Mouse (Mus musculus) c-Kit-negative CD71-positive TER-119-positive erythroid progenitor cells, embryonic 14.5 days (primary cell): ENCODE data around the gene Hormad1.
"Not testable (repeated sequence)": the region's sequence is repeated elsewhere in the genome, so short reads cannot be mapped to it uniquely, and the experiment has no call there.

ENCODE experiments used
- DNase-seq: peaks from one replicate; pipeline ENCODE4 v3.0.0-alpha.2; 2013; ENCODE audit warnings: low read depth, low spot score

The Hormad1 gene

GRCm38 (mm10) chr3:95560738-95561137, 1.3 kb downstream of the Hormad1 start:
- no peak for DNase-seq

DNA sequence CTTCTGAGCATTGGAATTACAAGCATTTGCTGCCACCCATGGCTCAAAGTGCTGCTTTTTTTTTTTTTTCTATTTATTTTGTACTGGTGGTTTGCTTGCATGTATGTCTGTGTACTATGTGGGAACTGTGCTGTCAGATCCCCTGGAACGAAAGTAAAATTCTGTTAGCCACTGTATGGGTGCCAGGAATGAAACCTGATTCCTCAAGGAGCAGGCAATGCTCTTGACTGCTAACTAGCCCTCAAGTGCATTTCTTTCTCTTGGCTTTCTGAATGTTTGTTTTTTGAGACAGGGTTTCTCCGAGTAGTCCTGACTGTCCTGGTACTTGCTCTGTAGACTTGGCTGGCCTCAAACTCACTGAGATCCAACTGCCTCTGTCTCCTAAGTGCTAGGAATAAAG, 2.3 kb downstream of the Hormad1 start:
- DNase-seq = no peak

DNA sequence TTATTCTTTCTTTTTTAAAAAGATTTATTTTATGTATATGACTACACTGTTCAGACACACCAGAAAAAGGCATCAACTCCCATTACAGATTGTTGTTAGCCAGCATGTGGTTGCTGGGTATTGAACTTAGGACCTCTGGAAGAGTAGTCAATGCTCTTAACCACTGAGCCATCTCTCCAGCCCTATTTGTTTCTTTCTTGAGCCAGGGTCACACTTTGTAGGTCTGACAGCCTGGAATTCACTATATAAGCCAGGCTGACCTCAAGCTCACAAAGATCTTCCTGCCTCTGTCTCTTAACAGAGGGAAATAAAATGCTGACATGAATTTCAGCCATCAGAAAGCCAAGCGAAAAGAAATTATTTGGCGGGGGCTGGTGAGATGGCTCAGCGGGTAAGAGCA, 10.1 kb downstream of the Hormad1 start:
- no peak for DNase-seq

DNA sequence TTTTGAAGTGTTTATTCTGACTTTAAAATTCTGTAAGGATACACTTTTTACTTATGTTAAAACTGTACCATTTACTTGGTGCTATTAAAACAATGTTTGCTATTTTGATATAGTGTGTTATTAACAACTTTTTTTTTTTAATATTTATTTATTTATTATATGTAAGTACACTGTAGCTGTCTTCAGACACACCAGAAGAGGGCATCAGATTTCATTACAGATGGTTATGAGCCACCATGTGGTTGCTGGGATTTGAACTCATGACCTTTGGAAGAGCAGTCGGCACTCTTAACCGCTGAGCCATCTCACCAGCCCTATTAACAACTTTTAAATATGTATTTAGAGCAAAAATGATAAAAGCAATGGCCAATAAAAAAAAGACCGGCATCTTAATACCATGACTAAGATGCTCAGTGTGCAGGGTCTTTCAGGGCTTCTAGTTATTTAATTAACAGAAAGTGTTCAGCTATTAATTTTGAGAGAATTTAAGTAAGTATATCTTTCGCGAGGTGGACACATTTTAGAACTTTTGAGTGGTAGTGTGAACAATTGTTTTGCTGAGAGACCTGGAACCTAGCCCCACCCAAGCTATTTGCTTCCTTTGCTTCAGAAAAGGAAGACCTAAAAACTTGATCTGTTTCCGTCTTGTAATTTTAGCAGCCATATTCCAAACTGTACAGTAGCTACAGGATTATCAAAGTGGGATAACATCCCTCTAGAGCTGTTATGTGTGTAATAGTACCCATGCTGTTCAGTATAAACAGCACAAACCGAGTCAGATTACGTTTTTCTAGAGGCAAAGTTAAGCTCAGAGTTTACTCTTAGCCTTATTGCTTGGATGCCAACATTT, 28.5 kb downstream of the Hormad1 start:
- no peak for DNase-seq

DNA sequence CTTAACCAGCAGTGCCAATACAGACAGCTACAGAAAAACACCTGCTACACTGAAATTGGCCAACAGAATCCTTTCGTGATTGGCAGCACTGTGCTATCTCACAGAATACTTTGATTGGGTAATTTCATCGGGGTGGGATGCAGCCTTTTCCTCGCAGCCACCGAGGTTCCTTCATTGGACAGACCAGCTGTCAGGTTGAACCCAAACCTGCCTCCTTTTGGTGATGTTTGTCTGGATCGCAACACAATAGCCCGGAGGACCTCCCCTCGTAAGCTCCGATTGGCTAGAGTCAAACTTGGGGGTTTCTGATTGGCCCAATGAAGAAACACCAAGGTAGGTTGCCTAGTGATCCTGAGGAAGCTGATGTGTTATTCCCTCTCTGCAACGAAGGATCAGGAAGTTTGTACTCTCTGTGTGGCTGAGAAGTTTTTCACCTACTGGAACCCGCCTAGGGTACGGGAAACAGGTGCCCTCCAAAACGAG, 29.2 kb downstream of the Hormad1 start, which contains the start of gene Golph3l:
Gene Golph3l, plus strand, starts transcription at position 331 of the 483 bp plus-strand sequence.
- DNase-seq = peak; percentile 94

DNA sequence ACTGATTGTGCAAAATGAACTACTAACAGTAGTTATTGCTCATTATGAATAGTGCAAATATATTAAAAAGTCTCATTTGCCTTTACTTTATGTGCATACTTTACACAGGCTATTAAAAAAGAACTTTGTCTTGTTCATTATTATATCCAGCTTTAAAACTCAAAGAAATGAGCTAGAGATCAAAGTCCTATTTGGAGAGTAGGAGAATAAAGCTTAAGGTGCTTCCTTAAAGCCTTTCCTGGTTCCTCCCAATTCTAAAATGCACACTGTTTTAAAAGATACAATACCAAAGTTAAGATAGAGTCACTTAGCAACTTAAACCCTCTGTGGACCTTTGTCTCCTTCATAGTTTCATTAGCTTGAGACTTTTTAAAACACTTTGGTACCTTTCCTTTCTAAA, 39.3 kb downstream of the Hormad1 start:
- no peak for DNase-seq

GRCm38 (mm10) chr3:95601287-95601686, 41.8 kb downstream of the Hormad1 start:
- DNase-seq = no peak

DNA sequence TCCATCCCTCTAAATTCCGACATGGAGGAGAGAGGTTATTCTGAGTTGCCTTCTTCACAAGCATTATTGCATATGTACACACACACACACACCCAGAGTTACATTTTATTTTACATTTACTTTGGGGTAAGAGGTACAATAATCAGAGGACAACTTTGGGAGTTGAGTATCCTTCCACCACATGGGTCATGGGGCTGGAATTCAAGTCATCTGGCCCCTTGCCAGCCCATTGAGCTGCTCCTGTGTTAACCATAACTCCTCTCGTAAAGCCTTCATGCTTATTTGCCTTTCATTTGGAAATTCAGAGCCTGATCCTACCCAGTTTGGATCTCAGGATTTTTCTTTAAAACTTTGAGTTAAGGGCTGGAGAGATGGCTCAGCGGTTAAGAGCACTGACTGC, 46.6 kb downstream of the Hormad1 start:
- DNase-seq = no peak

GRCm38 (mm10) chr3:95609195-95609594, 49.7 kb downstream of the Hormad1 start:
- no peak for DNase-seq

DNA sequence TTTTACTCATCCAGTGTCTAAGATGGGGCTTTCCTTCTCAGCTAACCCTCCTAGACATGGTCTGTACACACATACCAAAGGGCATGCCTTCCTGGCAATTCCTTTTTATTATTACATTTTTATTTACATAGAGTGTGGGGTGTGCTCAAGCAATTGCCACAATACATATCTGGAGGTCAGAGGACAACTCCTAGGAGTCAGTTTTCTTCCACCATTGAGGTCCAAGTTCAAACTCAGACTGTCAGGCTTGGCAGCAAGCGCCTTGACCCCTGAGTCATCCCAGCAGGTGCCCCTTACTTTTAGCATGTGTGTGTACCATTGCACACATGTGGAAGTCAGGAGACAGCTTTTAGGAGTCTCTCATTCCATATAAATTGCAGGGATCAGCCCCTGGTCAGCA, 54.5 kb downstream of the Hormad1 start:
- DNase-seq = no peak

GRCm38 (mm10) chr3:95618511-95618910, 59.0 kb downstream of the Hormad1 start:
- DNase-seq = no peak

GRCm38 (mm10) chr3:95621241-95621640, 61.8 kb downstream of the Hormad1 start:
- no peak for DNase-seq

DNA sequence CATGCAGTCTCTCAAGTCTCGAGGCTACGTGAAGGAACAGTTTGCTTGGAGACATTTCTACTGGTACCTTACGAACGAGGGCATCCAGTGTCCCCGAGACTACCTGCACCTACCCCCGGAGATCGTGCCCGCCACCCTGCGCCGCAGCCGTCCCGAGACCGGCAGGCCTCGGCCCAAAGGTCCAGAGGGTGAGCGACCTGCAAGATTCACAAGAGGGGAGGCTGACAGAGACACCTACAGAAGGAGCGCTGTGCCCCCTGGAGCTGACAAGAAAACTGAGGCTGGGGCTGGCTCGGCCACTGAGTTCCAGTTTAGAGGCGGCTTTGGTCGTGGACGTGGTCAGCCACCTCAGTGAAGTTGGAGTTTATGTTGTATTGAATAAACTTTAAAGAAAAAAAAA, 62.9 kb downstream of the Hormad1 start:
- DNase-seq = not testable (repeated sequence)

DNA sequence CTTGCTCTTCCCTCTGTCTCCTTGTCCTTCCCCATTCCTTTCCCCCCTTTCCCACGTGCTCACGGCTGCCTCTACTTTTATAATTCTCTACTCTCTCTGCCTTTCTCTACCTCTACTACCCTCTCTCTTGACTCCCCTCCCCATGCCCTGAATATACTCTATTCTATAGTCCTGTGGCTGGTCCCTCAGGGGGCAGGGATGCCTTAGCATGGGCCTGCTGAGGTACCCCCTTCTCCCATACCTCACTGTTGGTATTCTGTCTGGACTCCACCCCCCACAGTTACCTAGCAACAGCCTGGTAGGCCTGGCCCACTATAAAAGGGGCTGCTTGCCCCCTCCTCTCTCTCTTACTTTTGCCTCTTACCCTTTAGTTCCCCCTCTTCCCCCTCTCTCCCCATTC, 64.1 kb downstream of the Hormad1 start:
- DNase-seq = no peak

DNA sequence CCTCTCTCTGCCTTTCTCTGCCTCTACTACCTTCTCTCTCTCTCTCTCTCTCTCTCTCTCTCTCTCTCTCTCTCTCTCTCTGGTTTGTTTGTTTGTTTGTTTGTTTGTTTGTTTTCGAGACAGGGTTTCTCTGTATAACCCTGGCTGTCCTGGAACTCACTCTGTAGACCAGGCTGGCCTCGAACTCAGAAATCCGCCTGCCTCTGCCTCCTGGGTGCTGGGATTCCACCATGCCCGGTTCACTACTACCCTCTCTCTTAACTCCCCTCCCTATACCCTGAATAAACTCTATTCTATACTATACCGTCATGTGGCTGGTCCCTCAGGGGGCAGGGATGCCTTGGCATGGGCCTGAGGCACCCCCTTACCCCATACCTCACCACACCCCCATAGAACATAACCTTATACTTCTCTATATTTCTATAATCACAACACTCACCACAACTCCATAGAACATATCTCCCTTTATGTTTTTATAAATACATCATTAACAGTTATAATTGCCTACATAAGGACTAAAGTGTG, 64.6 kb downstream of the Hormad1 start:
- DNase-seq = not testable (repeated sequence)

DNA sequence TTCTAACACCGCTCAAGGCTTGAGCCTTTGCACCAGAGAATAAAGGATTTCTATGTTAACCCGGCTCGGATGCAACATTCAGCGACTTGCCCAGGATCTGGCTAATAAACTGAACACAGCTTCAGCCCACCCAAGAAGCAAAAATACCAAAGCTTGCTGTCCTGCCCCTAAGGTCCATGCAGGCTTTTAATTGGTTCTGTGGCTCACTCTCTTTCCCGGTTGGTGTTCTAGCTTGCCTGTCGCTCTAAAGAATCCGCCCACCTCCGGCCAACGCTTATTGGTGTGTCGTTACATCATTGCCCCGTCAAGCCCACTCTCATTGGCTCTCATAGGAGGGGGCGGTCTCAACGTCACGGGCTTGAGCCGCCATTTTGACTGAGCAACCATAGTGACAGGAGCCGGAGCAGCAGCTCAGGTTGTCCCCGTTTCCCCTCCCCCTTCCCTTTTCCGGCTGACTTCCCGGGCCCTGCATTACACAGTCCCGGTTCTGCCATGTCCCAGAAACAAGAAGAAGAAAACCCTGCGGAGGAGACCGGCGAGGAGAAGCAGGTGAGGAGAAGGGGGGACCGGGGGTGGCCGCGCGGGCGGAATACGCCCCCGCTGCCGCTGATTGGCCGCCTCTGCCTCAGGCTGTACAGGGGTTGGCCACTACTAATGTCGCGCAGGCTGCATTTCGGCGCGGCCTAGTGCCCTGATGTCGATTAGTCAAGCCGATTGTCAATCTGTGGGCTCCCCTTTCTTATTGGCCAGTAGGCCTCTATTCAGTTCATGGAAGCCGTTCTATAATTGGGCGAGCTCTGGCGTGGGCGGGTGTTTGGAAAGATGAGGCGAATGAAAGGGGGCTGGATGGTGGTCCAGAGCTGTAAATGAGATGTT, 65.4 kb downstream of the Hormad1 start, which contains the start of gene Ensa:
Gene Ensa, plus strand, starts transcription at position 366 of the 876 bp plus-strand sequence.
- DNase-seq = peak; percentile 100

DNA sequence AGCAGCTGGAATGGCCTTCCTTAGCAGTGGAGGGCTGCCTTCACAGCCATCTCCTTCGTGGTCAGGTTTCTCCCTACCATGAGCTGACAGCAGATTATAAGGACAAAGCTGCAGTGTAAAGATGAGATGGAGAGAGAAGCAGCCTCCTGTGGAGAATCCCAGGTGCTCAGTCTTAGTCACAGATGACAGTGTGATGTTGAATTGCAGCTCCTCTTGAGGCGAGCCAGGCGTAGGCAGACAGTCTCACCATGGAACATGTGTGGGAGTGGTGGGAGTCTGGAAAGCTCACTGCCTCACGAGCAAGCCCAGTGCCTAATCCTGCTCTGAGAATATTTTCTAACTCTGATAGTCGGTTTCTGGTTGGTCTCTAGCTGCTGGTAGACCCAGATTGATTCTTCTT, 68.3 kb downstream of the Hormad1 start:
- DNase-seq = no peak

GRCm38 (mm10) chr3:95629755-95630154, 70.3 kb downstream of the Hormad1 start:
- no peak for DNase-seq

DNA sequence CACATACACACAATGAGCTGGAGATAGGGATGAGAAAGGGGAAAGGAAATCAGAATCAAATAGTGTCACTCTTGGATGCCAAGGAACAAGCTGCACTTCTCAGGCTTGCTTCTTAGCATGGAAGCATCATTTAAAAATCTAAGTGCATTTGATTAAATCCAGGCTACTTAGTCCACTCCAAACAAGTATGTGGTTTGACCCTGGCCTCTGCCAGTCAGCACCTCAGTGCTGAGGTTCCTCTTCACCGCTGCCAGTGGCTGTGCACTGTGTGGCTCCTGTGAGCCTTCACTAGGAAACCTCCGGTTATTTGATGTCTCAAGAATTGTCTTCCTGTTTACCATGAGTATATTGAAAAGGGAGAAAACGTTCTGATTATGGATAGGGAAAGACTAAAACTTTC, 71.4 kb downstream of the Hormad1 start:
- DNase-seq = no peak

GRCm38 (mm10) chr3:95631304-95631703, 71.8 kb downstream of the Hormad1 start:
- DNase-seq = no peak

GRCm38 (mm10) chr3:95632648-95633588, 73.4 kb downstream of the Hormad1 start:
- no peak for DNase-seq
